Mouse (Mus musculus) megakaryocyte progenitor cell, adult 5-6 weeks (primary cell): ENCODE measurements around the gene Prkce. TPM values are rescaled to one million over a fixed set of nuclear protein-coding genes. Genes with fewer than 3 reads are reported as not detected.

Experiments
- ATAC-seq: replicated peaks from 2 replicates; pipeline ENCODE4 v1.8.0; 2016; ENCODE audit warnings: mild to moderate bottlenecking, moderate TSS enrichment, inconsistent platforms; ENCODE audit not compliant: poor library complexity
- total RNA-seq, 2 experiments: library from RNA; stranded (forward) in 1 of 2; stranded (reverse) in 1 of 2; fragments of 157-497, 149-512 nt in 1 of 2; fragments of 200-1000 nt in 1 of 2; gene quantifications; 2 replicates each; pipeline versions ENCODE4 v1.2.3 to v1.2.4; 2015 to 2017

Prkce gene
- total RNA-seq, 2 experiments from 2014 or later = 1.7 to 4.8 TPM

- ATAC-seq = no peak
These were observed 365.4 kb downstream of the Prkce start for GRCm38 (mm10) chr17:86532783-86533548.

GRCm38 (mm10) chr17:86533549-86533851, 365.9 kb downstream of the Prkce start:
- ATAC-seq = no peak

- ATAC-seq = no peak
These were observed 367.5 kb downstream of the Prkce start for GRCm38 (mm10) chr17:86535096-86535495.

- peak; percentile 95 for ATAC-seq
These were observed 368.5 kb downstream of the Prkce start for GRCm38 (mm10) chr17:86535827-86536656.

GRCm38 (mm10) chr17:86539881-86540430, 372.4 kb downstream of the Prkce start:
- ATAC-seq = no peak

GRCm38 (mm10) chr17:86546529-86546928, 378.9 kb downstream of the Prkce start:
- ATAC-seq = no peak

- ATAC-seq = no peak
These were observed 381.5 kb downstream of the Prkce start for GRCm38 (mm10) chr17:86549128-86549527.

GRCm38 (mm10) chr17:86551561-86551960, 384.0 kb downstream of the Prkce start:
- no peak for ATAC-seq

- ATAC-seq = no peak
These were observed 384.4 kb downstream of the Prkce start for GRCm38 (mm10) chr17:86551995-86552394.

GRCm38 (mm10) chr17:86559206-86559891, 391.8 kb downstream of the Prkce start:
- no peak for ATAC-seq

GRCm38 (mm10) chr17:86560499-86560898, 392.9 kb downstream of the Prkce start:
- ATAC-seq = no peak

- no peak for ATAC-seq
These were observed 402.9 kb downstream of the Prkce start for GRCm38 (mm10) chr17:86570491-86570890.

GRCm38 (mm10) chr17:86571266-86571665, 403.7 kb downstream of the Prkce start:
- no peak for ATAC-seq

GRCm38 (mm10) chr17:86572136-86572535, 404.6 kb downstream of the Prkce start:
- ATAC-seq = no peak

- no peak for ATAC-seq
These were observed 405.0 kb downstream of the Prkce start for GRCm38 (mm10) chr17:86572576-86572975.

- no peak for ATAC-seq
These were observed 406.1 kb downstream of the Prkce start for GRCm38 (mm10) chr17:86573596-86574248.

GRCm38 (mm10) chr17:86580724-86581123, 413.1 kb downstream of the Prkce start:
- no peak for ATAC-seq

GRCm38 (mm10) chr17:86582341-86582740, 414.8 kb downstream of the Prkce start:
- no peak for ATAC-seq

GRCm38 (mm10) chr17:86586441-86586840, 418.9 kb downstream of the Prkce start:
- ATAC-seq = no peak

GRCm38 (mm10) chr17:86588704-86589449, 421.3 kb downstream of the Prkce start:
- no peak for ATAC-seq
